Mouse (Mus musculus) kidney, embryonic 14.5 days (tissue): ENCODE measurements around the gene C130026I21Rik. TPM values are rescaled to one million over a fixed set of nuclear protein-coding genes. Genes with fewer than 3 reads are reported as not detected.
"Not testable (repeated sequence)": the region's sequence is repeated elsewhere in the genome, so short reads cannot be mapped to it uniquely, and the experiment has no call there.

ENCODE experiments used
- ATAC-seq: fragments of 200-750 bp; cut with Nextera tagmentation; 2 replicates; pipeline ENCODE4 v1.8.0; 2017; ENCODE audit warnings: moderate number of reproducible peaks, mild to moderate bottlenecking, moderate TSS enrichment, moderate library complexity; ENCODE audit not compliant: low FRiP score, low TSS enrichment
- H3K27ac ChIP-seq: fragments of 300-500 bp; sonication (generic); 2 replicates; pipeline ENCODE4 v1.5.1; 2014; ENCODE audit warnings: low read depth, mild to moderate bottlenecking, low read length, moderate library complexity, mixed read lengths
- H3K27me3 ChIP-seq: fragments of 300-500 bp; sonication (generic); 2 replicates; pipeline ENCODE4 v1.6.1; 2014; ENCODE audit warnings: mild to moderate bottlenecking, low read length; ENCODE audit not compliant: control insufficient read depth, insufficient read depth
- H3K36me3 ChIP-seq: fragments of 300-500 bp; sonication (generic); 2 replicates; pipeline ENCODE4 v1.6.1; 2014; ENCODE audit warnings: low read length, mixed read lengths; ENCODE audit not compliant: control insufficient read depth, insufficient read depth
- H3K4me1 ChIP-seq: fragments of 300-500 bp; sonication (generic); 2 replicates; pipeline ENCODE4 v1.6.1; 2014; ENCODE audit warnings: low read length, mixed read lengths; ENCODE audit not compliant: control insufficient read depth, insufficient read depth
- H3K4me2 ChIP-seq: fragments of 300-500 bp; sonication (generic); replicated peaks from 2 replicates; pipeline ENCODE4 v1.6.1; 2014; ENCODE audit warnings: low read depth, mild to moderate bottlenecking, low read length
- H3K4me3 ChIP-seq: fragments of 300-500 bp; sonication (generic); 2 replicates; pipeline ENCODE4 v1.5.1; 2014; ENCODE audit warnings: mild to moderate bottlenecking, low read length
- H3K9ac ChIP-seq: fragments of 300-500 bp; sonication (generic); 2 replicates; pipeline ENCODE4 v1.6.1; 2014; ENCODE audit warnings: low read depth, mild to moderate bottlenecking, low read length, moderate library complexity
- H3K9me3 ChIP-seq: fragments of 300-500 bp; sonication (generic); 2 replicates; pipeline ENCODE4 v1.6.1; 2016; ENCODE audit warnings: low read length; ENCODE audit not compliant: control insufficient read depth
- WGBS: fragments of 180-500 bp; shearing (Covaris S2); extraction: QIAGEN DNeasy Blood & Tissue Kit; methylation state at CpG from one replicate; pipeline ENCODE4 v1.1.7; 2014; 5-methylcytosine and 5-hydroxymethylcytosine counted together
- polyA plus RNA-seq: library from polyadenylated mRNA; unstranded; fragments of >200 nt; fragmentation: Nextera tagmentation; extraction: Ambion mirVana; gene quantifications from 2 replicates; pipeline ENCODE4 v1.2.1, GENCODE M21; 2014

C130026I21Rik gene
- polyA plus RNA-seq, 1 experiment from 2014 or later = not detected

GRCm38 (mm10) chr1:85112889-85113288 lies 157.5 kb downstream of the C130026I21Rik start:
- H3K4me3 ChIP-seq, H3K4me2 ChIP-seq, H3K9ac ChIP-seq, H3K27ac ChIP-seq, H3K4me1 ChIP-seq, H3K36me3 ChIP-seq, ATAC-seq, H3K9me3 ChIP-seq, H3K27me3 ChIP-seq: not testable (repeated sequence)
- 73% methylated on average over 2 of the region's 5 CpGs for whole genome bisulfite sequencing

GRCm38 (mm10) chr1:85112266-85112665 lies 158.1 kb downstream of the C130026I21Rik start:
- not testable (repeated sequence) for H3K4me2 ChIP-seq, H3K9ac ChIP-seq, H3K4me3 ChIP-seq, H3K36me3 ChIP-seq, H3K27ac ChIP-seq, ATAC-seq, H3K9me3 ChIP-seq, H3K4me1 ChIP-seq, H3K27me3 ChIP-seq
- 84% methylated on average over 7 of the region's 7 CpGs for WGBS

- not testable (repeated sequence) for H3K4me1 ChIP-seq, H3K4me3 ChIP-seq, ATAC-seq, H3K36me3 ChIP-seq, H3K27ac ChIP-seq, H3K4me2 ChIP-seq, H3K9me3 ChIP-seq, H3K9ac ChIP-seq, H3K27me3 ChIP-seq
- 53% methylated on average over 8 of the region's 10 CpGs for WGBS
These were observed 158.8 kb downstream of the C130026I21Rik start for GRCm38 (mm10) chr1:85111572-85111971.

- H3K27ac ChIP-seq, H3K4me2 ChIP-seq, H3K4me1 ChIP-seq, ATAC-seq, H3K9me3 ChIP-seq, H3K9ac ChIP-seq, H3K27me3 ChIP-seq, H3K36me3 ChIP-seq, H3K4me3 ChIP-seq: not testable (repeated sequence)
- 78% methylated on average over 2 of the region's 3 CpGs for WGBS
These were observed 159.5 kb downstream of the C130026I21Rik start for GRCm38 (mm10) chr1:85110876-85111275.

- not testable (repeated sequence) for H3K27ac ChIP-seq, ATAC-seq
These were observed 160.6 kb downstream of the C130026I21Rik start, which contains the start of gene A530032D15Rik for GRCm38 (mm10) chr1:85109753-85110152. TSS of gene A530032D15Rik (minus strand) at chr1:85109853.

GRCm38 (mm10) chr1:85106013-85106412 lies 164.4 kb downstream of the C130026I21Rik start:
- H3K4me3 ChIP-seq, H3K27me3 ChIP-seq, H3K9ac ChIP-seq, H3K27ac ChIP-seq, H3K4me2 ChIP-seq, H3K9me3 ChIP-seq, H3K4me1 ChIP-seq, H3K36me3 ChIP-seq, ATAC-seq: not testable (repeated sequence)
- 75% methylated on average over 5 of the region's 6 CpGs for WGBS

More at GRCm38 (mm10) chr1:85109753-85110152, 160.6 kb downstream of the C130026I21Rik start, which contains the start of gene A530032D15Rik:
- not testable (repeated sequence) for H3K9me3 ChIP-seq, H3K4me2 ChIP-seq, H3K4me1 ChIP-seq, H3K9ac ChIP-seq, H3K36me3 ChIP-seq, H3K4me3 ChIP-seq, H3K27me3 ChIP-seq
- no CpG with 5 or more reads among the region's 7 CpGs for WGBS

- not testable (repeated sequence) for H3K27me3 ChIP-seq, H3K4me2 ChIP-seq, ATAC-seq, H3K36me3 ChIP-seq, H3K9me3 ChIP-seq, H3K27ac ChIP-seq, H3K4me3 ChIP-seq, H3K9ac ChIP-seq, H3K4me1 ChIP-seq
- WGBS = 91% methylated on average over 4 of the region's 4 CpGs
These were observed 165.0 kb downstream of the C130026I21Rik start for GRCm38 (mm10) chr1:85105336-85105735.

GRCm38 (mm10) chr1:85101754-85102153 lies 168.6 kb downstream of the C130026I21Rik start:
- H3K27ac ChIP-seq, H3K4me2 ChIP-seq, H3K9me3 ChIP-seq, H3K36me3 ChIP-seq, H3K27me3 ChIP-seq, H3K4me1 ChIP-seq, ATAC-seq, H3K4me3 ChIP-seq, H3K9ac ChIP-seq: not testable (repeated sequence)
- 89% methylated on average over 4 of the region's 4 CpGs for WGBS

- ATAC-seq, H3K4me2 ChIP-seq, H3K4me3 ChIP-seq, H3K27me3 ChIP-seq, H3K9ac ChIP-seq, H3K4me1 ChIP-seq, H3K27ac ChIP-seq, H3K36me3 ChIP-seq, H3K9me3 ChIP-seq: not testable (repeated sequence)
- WGBS = 64% methylated on average over 1 of the region's 1 CpGs
These were observed 170.5 kb downstream of the C130026I21Rik start, which contains the start of gene Gm10553 for GRCm38 (mm10) chr1:85099864-85100263. TSS of gene Gm10553 (plus strand) at chr1:85100164.
